Mouse (Mus musculus): ENCODE results near the gene Zhx3.

Zhx3 gene

GRCm38 (mm10) chr2:160725877-160726864, 146.6 kb downstream of the Zhx3 start:
- DNase-seq = no peak

- DNase-seq = no peak
Observed at GRCm38 (mm10) chr2:160724536-160724935, 148.3 kb downstream of the Zhx3 start.

GRCm38 (mm10) chr2:160723613-160724375, 149.0 kb downstream of the Zhx3 start:
- DNase-seq = no peak

GRCm38 (mm10) chr2:160722714-160723113, 150.1 kb downstream of the Zhx3 start:
- DNase-seq = no peak

GRCm38 (mm10) chr2:160718811-160719210, 154.0 kb downstream of the Zhx3 start:
- DNase-seq = no peak

- DNase-seq = peak; percentile 57 to 79
Observed at GRCm38 (mm10) chr2:160717269-160717668, 155.5 kb downstream of the Zhx3 start.

GRCm38 (mm10) chr2:160715463-160716030, 157.3 kb downstream of the Zhx3 start:
- no peak for DNase-seq

GRCm38 (mm10) chr2:160707673-160708072, 165.1 kb downstream of the Zhx3 start:
- no peak for DNase-seq

GRCm38 (mm10) chr2:160702824-160703223, 170.0 kb downstream of the Zhx3 start:
- DNase-seq = no peak

- DNase-seq = no peak
Observed at GRCm38 (mm10) chr2:160701603-160702002, 171.2 kb downstream of the Zhx3 start.

- peak; percentile 47 to 58 for DNase-seq
Observed at GRCm38 (mm10) chr2:160700271-160700670, 172.5 kb downstream of the Zhx3 start.

All from kidney, postnatal 36 days (tissue).